Mouse (Mus musculus): ENCODE results near the gene Pigs.

DNA sequence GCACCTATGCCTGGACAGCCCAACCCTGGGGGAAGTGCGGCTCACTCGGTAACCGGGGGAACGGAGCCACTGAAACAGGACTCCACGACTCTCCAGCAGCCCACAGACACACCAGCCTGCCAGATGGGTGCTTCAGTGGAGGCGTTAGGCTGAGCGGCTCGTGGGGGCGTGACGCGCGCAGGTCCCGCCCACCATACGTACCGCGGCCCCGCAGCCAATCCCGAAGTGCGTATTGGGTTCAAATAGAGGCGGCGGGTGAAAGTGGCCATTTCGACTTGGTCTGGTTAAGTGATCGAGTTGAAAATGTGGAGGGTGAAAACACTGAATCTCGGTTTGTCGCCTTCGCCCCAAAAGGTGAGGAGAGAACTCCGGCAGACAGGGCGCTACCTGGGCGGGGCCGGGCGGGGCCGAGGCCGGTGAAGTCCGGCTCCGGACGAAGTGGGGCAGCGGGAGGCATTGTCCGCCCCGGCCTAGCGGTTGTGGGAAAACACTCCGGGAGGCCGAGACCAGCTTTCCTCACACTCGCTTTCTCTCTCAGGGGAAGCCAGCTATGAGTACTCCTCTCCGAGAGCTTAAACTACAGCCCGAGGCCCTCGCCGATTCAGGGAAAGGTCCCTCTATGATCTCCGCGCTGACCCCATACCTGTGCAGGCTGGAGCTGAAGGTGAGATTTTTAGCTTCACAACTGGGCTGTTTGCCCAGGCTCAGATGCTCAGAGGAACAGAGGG lies 26.7 kb upstream of the Pigs start, which contains the start of gene Spag5:
- TF ChIP-seq POLR2A (IDR thresholded peaks at IDR 0.05; ENCODE audit: borderline replicate concordance, insufficient read depth, low read length) (0 out of 2 replicates have a peak, but pooled peaks have one; percentile 16), CTCF (IDR thresholded peaks at IDR 0.05; ENCODE audit: borderline replicate concordance, insufficient read depth, low read depth, low read length) (no peak)
